Mouse (Mus musculus) megakaryocyte, embryonic 14.5 days (primary cell): ENCODE data around the gene Mthfd1l.

Experiments used
- FLI1 ChIP-seq: IDR thresholded peaks from 2 replicates; pipeline ENCODE4 v1.6.1; 2012; ENCODE audit warnings: low read length, inconsistent platforms, mixed read lengths
- GATA1 ChIP-seq: IDR thresholded peaks from 3 replicates; pipeline ENCODE4 v1.6.1; 2012; ENCODE audit warnings: mixed read lengths, low read length, inconsistent platforms, borderline replicate concordance

DNA sequence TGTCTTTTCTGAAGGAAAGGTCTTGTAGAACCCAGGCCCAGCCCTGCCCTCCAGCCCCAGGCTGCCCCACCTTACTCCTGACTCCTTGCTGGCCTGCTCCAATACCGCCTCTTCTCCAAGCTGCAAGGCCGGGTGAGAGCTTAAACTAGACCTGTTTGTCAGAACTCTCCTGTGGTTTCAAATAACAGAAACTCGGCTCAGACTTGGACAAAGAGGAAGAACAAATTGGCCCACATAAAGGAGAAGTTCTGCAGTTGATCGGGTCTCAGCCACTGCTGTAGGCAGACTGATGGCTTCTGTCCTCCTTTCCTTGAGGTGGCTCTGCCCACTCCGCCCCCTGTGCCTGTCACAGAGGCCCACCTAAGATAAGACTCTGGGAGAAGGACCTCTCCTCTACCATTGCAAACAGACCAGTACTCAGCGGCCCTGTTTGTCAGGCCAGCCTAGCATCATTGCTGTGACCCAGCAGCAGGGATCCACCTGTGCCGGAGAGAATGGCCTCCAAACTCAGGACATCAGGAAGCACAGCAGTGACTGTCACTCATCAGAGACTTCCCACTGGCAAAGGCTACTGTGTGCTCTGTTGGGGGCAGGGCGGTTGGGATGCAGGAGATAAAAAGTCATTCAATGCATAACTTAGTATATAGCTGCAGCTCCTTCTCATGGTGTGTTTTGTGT, 153.6 kb downstream of the Mthfd1l start:
- no peak for TF ChIP-seq GATA1
- TF ChIP-seq FLI1, result no peak
